Mouse (Mus musculus): ENCODE results near the gene Zfr2.

DNA sequence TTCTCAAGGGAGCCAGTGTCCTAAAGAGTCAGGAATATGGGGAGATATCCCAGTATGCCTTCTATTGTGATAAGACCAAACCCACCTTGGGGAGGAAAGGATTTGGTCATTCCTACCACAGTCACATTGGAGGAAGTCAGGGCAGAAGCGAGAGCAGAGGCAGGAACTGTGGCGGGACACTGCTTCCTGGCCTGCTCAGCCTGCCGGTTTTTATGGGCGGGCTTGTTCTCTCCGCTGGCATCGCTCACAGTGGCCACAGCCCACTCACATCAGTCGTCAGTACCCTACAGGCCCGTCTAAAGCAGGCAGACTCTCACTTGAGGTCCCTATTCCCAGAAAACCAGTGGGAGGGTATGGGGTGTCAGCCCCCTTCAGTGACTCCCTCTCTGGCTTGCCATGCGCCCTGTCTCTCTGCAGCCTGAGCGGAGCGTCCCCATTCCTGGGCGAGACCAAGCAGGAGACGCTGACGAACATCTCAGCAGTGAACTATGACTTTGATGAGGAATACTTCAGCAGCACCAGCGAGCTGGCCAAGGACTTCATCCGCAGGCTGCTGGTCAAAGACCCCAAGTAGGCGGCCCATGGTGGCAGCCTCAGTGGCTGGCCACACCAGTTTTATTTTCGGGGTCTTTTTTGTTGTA, 41.5 kb upstream of the Zfr2 start:
- TF ChIP-seq CTCF (IDR thresholded peaks at IDR 0.05; ENCODE audit: low read depth, low read length), result no peak
- no peak for TF ChIP-seq TAL1 (conservative IDR thresholded peaks at IDR 0.05; ENCODE audit: low read depth, low read length)
- no peak for TF ChIP-seq GATA1 (IDR thresholded peaks at IDR 0.05; ENCODE audit: borderline replicate concordance, low read length)
- TF ChIP-seq POLR2AphosphoS5 (IDR thresholded peaks at IDR 0.05; ENCODE audit: insufficient replicate concordance, low read depth, low read length), result no peak
